Mouse (Mus musculus) heart, adult 9 months (tissue): ENCODE measurements around the gene Lag3.
"Not testable (repeated sequence)": the region's sequence is repeated elsewhere in the genome, so short reads cannot be mapped to it uniquely, and the experiment has no call there.

ENCODE experiments used
- DNase-seq, 2 experiments: peaks; one replicate each; pipeline ENCODE4 v3.0.0; 2022; ENCODE audit warnings: low spot score in 2 of 2

Gene Lag3

DNA sequence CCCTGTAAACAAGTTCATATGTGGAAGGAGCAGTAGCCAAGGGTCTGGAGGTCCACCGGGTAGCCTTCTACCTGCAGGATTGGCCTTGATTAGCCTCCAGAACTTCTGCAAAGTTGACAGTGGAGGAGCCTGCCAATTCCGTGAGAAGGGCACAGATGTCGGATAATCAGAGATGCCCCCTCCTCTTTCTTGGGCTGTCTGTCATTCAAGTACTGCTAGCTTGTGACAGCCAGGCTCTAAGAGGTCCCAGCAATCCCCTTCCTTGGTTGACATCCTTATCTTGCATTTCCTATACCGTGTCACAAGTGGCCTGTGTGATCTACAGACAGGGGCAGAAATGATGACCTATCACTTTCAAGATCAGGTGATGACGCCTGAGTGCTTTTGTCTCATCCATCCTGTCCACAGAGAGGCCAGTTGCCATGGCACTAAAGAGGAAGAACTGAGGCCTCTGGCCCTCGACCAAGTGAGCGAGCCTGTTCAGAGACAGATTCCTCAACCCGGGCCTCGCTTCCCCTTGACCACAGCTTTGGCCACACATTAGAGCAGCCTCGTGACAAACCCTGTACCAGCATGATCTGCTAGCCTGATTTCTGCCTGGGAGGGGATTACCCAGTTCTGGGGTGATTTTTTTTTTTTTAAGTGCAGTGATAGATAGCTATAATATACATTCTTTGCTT is 10.6 kb downstream of the Lag3 start:
- peak in 1 of 2 experiments; percentile 57 for DNase-seq

DNA sequence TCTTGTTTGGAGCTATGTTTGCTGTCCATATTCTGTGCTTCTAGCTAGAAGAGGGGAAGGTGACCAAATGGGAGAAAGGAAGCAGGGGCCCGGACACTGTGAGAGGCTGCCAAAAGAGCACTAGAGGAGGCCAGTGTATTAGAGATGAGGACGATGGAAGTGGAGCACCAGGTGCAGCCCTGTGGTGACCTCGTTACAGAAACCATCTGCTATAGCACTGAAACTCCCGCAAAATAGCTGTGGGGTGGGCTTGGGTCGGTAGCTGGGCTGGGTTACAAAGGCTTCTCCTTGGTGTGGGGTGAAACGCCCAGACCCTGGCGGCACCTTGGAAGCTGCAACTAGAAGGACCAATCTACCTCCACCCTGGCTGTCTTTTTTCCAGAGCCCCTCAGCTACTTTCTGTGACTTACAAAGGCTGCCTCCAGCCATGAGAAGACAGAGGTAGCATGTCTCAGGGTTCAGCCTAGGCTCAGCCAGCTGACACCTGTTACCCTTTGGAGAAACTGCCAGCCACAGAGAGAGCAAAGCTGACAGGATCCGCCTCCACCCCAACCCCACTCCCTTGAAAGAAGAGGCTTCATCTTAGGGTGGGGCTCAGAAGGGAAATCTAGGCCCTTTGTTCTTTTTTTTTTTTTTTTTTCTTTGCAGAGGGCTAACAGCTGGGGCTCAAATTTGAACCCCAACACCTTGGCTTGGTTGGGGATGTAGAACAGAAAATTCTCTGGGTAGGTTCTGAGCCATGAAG is 11.3 kb downstream of the Lag3 start:
- DNase-seq: no peak

- DNase-seq: no peak
These were observed 13.1 kb downstream of the Lag3 start for GRCm38 (mm10) chr6:124898359-124898758.

GRCm38 (mm10) chr6:124894113-124894512 is 17.4 kb downstream of the Lag3 start:
- not testable (repeated sequence) for DNase-seq

DNA sequence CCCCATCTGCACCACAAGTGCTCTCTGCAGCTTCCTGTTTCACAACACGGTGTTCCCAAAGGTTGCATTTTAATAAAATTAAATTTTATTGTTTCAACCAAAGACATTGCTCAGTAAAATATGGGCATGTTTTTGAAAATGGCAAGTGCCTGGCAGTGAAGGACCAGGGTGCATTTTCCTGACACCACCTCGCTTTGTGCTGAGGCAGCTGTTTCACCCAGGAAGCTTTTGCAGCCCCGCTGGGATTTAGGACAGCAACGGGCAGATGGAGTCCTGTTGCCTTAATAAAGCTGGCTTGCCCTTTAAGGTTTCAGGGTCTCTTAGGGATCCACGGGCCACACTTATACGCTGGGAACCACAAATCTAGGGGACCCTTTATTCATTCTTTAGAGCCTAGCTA is 20.5 kb downstream of the Lag3 start:
- DNase-seq: no peak

DNA sequence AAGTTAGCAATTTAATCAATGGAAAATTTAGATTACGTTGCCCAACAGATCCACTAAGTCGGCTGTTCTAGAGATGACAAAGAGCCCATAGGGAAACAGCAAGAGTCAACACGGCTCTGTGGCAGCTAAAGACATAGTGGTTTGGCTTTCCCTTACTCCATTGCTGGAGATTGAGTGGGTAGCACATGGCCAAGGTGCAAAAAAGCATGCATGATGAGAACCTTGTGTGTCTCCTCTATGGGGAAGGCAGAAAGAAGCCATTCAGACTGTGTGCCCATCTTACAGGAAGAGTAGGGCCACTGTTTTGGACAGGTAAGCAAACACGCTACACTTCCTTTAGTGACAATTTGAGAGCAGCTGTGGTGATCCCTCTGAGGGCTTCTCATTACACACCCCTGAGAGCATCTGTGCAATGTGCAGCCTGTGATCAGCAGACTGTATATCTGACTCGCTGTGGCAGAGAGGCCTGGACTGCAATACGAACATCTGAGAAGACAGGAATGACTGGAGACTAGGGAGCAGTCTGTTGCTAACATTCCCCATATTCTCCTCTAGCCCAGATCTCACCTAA is 22.9 kb downstream of the Lag3 start:
- DNase-seq: no peak

DNA sequence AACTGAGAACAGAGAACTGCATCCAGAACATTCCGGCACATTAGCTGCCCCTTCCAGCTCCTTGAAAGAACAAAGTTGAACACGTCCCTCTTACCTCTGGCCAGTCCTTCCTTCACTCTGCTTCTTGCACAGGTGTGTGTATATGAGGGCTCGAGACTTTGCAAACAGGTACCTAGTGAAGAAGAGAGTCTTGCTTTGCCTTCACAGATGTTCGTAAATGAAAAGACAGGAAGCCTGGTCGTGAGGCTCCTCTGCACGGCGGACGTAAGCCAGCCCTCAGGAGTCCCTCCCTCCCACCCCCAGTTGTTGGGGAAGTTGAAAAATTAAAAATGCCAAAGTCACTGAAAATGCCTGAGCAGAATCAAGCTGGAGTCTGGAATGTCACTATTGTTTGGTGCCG is 23.5 kb downstream of the Lag3 start, which contains the start of gene Cd4:
Cd4 (minus strand) TSS at position 236 of the 400 bp plus-strand sequence.
- DNase-seq: no peak

DNA sequence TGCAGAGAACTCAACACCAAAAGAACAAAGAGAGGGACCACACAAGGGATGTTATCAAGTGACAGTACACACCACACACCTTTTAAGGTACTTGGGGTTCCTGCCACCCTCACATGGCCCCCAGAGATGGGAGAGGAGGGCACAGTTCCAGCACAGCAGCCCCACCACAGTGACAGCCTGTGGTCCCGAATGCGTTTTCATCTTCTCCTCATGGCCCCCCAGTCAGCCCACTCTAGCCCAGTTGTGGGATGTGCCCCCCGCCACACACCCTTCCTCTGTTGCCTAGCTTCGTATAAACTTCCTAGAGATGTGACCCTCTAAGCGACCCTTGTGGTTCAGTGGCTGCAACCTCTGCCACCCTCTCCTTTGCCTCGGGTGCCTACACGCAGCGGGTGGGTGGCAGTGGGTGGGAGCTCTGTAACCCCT is 25.5 kb downstream of the Lag3 start:
- no peak for DNase-seq

DNA sequence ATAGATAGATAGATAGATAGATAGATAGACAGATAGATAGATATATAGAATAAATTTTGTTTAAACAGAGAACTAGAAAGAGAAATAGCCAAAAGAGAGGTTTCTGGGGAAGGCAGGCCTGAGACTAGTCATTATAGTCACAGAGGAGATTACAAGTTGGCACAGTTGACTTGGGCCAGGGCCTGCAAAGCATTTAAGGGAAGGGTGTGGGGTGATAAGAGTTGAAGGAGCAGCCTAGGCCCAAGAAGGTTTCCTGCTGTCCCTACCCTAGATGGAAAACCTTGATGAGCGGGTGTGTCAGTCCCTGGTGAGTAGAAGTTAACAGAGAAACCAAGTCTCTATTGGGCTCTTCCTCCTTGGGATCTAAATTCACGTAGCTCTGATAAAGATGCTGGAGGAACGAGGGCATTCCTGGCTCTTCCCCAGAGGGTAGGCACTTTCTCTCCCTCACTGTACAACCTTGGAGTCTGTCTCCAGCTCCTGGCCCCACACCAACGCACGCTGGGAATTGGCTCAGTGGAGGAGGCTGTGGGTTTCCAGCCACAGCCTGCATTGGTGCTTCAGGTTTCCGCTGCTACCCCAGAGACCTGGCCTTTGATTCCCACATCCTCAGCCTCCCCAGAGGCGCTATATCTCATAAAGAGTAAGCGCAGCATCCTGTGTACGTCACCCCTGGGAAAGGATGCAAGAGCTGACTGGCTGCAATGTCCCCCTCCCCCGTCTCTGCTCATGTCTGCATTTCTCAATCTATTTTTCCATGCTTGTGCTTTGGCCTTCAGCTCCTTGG is 26.6 kb downstream of the Lag3 start:
- DNase-seq: peak; percentile 50 to 66

GRCm38 (mm10) chr6:124883351-124883750 is 28.2 kb downstream of the Lag3 start:
- DNase-seq: no peak

DNA sequence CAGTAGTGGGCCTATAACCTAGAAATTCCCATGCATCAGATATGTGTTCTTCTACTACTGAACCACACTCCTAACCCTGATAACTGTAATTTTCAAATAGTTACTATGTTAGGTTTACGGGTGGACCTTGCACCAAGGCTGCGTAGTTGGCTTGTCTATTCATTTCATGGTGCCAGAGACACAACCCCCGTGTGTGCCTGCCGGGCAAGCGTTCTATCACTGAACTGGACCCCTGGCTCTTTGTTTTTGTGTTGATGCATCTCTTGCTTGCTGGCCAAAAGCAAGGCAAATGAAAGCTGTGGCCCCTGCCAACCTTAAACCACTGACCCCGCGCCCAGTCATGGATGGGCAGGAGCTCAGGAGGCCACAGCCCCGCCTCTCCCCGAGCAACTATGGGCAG is 29.7 kb downstream of the Lag3 start:
- no peak for DNase-seq

- no peak for DNase-seq
These were observed 32.1 kb downstream of the Lag3 start for GRCm38 (mm10) chr6:124879390-124879789.

DNA sequence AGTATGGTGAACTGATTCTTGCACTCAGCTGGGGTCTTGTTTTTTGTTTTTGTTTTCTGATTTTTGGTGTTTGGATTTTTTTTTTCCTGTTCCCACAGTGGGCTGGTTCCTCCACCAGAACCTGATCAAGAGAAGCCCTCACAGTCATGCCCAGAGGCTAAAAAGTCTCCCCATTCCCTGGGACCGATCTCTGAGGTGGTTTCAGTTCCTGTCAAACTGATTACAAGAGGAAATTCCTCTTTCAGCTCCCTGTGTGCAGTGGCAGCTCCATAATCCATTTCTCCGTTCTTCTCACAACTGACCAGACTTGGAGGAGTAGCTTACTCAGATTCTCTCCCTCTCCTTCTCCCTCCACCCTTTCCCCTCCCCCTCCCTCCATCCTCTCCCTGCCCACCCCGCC is 37.2 kb downstream of the Lag3 start:
- no peak for DNase-seq

- DNase-seq: no peak
These were observed 44.9 kb downstream of the Lag3 start for GRCm38 (mm10) chr6:124866560-124866959.

- DNase-seq: no peak
These were observed 45.6 kb downstream of the Lag3 start for GRCm38 (mm10) chr6:124865766-124866362.

DNA sequence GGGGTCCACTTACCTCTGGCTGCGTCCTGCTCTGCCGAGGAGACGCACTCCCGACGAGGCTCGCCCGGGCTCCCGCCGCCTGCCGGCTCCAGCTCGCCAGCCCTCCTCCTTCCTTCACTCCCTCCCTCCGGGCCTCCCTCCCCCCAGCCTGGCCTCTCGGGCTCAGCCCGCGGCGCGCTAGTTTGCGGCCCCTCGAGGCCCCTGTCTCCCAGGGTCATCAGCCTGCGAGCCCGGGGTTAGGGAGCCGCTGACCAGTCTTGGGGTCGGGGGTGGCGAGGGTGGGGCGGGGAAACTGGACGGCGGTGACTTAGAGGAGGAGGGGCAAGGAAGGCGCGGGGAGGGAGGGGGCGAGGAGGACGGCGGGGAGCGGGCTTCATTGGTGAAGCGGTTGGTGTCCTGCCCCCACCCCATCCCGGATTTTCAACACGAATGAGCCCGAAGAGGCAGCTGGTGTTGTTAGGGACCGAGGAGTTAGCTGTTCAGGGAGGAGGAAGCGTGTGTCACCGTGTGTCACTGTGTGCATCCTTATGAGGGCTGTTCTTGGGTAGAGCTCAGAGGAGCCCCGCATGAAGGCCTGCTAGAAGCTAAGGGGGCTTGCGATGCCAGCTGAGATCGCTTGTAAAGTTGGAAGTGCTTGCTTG is 47.7 kb downstream of the Lag3 start, which contains the start of gene Gpr162:
Gpr162 (minus strand) TSS at position 326 of the 641 bp plus-strand sequence.
- no peak for DNase-seq

GRCm38 (mm10) chr6:124863125-124863657 is 48.3 kb downstream of the Lag3 start:
- no peak for DNase-seq

DNA sequence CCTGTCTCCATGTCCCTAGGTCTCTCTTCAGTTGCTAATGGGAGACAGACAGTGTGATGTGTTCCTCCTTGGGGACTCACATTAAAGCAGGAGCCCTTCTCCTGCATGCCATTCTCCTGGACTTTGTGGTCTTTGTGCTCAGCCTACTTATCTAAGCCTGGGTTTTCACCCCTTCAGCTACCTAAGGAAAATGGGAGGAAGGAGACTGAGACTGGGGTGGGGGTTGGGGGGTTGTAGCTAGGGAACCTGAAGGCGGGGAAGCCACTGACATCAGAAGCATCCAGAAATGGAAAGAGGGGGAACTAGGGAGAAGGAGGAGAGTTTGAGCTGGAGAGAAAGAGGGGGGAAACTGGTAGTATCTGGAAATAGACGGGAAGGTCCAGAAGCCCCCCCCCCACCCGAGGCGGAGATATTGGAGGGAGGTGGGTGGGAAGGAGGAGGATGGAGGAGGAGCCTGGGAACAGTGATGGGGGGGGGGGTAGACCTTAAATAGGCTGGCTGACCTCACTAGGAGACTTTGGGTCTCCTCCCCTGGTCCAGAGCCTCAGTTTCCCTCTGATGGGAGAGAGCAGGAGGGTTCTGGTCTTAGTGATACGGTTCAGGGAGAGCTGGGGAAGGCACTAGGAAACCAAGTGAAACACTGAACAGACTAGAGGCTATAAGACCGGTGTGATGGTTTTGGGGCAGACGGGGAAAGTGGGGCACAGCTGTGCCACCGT is 48.9 kb downstream of the Lag3 start:
- no peak for DNase-seq

GRCm38 (mm10) chr6:124861802-124862201 is 49.7 kb downstream of the Lag3 start:
- DNase-seq: no peak

- no peak for DNase-seq
These were observed 50.2 kb downstream of the Lag3 start for GRCm38 (mm10) chr6:124861266-124861665.
